Mouse (Mus musculus): Measurements from ENCODE around the gene Slc12a3. TPM values are rescaled to one million over a fixed set of nuclear protein-coding genes. Genes with fewer than 3 reads are reported as not detected.

Gene Slc12a3
- polyA plus RNA-seq, 1 experiment from 2014 or later = not detected

DNA sequence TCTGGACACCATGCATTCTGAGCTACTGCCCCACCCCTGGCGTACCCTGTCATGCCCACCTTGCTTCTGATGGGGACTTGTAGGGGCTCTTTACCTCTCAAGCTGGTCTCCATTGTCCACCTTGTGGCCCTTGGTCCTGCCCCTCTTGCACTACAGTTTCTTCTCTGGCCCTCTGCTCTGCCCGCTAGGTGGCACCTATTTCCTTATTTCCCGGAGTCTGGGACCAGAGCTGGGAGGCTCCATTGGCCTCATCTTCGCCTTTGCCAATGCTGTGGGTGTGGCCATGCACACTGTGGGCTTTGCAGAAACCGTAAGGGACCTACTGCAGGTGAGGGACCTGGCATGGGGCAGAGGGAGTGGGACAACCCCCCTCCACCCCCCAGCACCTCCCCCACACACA lies 4.3 kb downstream of the Slc12a3 start:
- H3K36me3 ChIP-seq = no peaks in the 10 kb centered on the region
- H3K27ac ChIP-seq = no peak overlapping the region
- ATAC-seq (ENCODE audit: low read depth) = no peak
- 39% methylated on average over 5 of the region's 5 CpGs for WGBS (ENCODE audit: insufficient replicate concordance)
- no peaks in the 10 kb centered on the region for H3K4me1 ChIP-seq (replicated peaks)
- H3K9me3 ChIP-seq (replicated peaks) = no peaks in the 10 kb centered on the region
- no peak overlapping the region for H3K4me2 ChIP-seq
- H3K9ac ChIP-seq = no peak overlapping the region
- no peak overlapping the region for H3K4me3 ChIP-seq (replicated peaks)
- no peaks in the 10 kb centered on the region for H3K27me3 ChIP-seq
- DNase-seq = no peak

- no peaks in the 10 kb centered on the region for H3K27me3 ChIP-seq
- WGBS (ENCODE audit: insufficient replicate concordance) = 57% methylated on average over 8 of the region's 8 CpGs
- H3K9me3 ChIP-seq (replicated peaks) = no peaks in the 10 kb centered on the region
- H3K4me2 ChIP-seq = no peak overlapping the region
- H3K36me3 ChIP-seq = no peaks in the 10 kb centered on the region
- no peak overlapping the region for H3K27ac ChIP-seq
- no peak for ATAC-seq (ENCODE audit: low read depth)
- no peak for DNase-seq
- H3K9ac ChIP-seq = no peak overlapping the region
- H3K4me1 ChIP-seq (replicated peaks) = no peaks in the 10 kb centered on the region
- H3K4me3 ChIP-seq (replicated peaks) = no peak overlapping the region
Measured at GRCm38 (mm10) chr8:94337559-94337958, 8.6 kb downstream of the Slc12a3 start.

- H3K27ac ChIP-seq = no peak overlapping the region
- no peaks in the 10 kb centered on the region for H3K36me3 ChIP-seq
- no peak overlapping the region for H3K4me2 ChIP-seq
- H3K4me3 ChIP-seq (replicated peaks) = no peak overlapping the region
- H3K27me3 ChIP-seq = no peaks in the 10 kb centered on the region
- H3K4me1 ChIP-seq (replicated peaks) = no peaks in the 10 kb centered on the region
- no peak for ATAC-seq (ENCODE audit: low read depth)
- H3K9me3 ChIP-seq (replicated peaks) = no peaks in the 10 kb centered on the region
- WGBS (ENCODE audit: insufficient replicate concordance) = 39% methylated on average over 7 of the region's 7 CpGs
- no peak for DNase-seq
- no peak overlapping the region for H3K9ac ChIP-seq
Measured at GRCm38 (mm10) chr8:94340796-94341195, 11.8 kb downstream of the Slc12a3 start.

DNA sequence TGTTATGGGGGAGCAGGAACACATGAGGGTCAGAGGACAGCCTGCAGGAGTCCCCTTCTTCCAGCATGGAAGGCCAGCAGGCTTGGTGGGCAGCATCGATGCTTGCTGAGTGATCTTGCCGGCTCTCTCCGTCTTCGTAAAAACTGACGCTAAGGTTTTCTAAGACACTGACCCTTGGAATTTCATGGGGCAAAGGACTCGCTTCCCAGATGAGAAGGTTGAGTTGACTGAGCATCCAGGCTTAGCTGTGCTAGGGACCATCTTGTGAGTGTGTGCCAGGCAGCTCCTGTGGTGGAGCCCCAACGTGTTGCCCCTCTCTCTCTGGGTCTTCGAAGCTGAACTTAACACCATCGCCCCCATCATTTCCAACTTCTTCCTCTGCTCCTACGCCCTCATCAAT lies 13.7 kb downstream of the Slc12a3 start:
- Histone ChIP-seq H3K4me3 (replicated peaks) (no peak overlapping the region), H3K27ac (no peak overlapping the region), H3K36me3 (no peaks in the 10 kb centered on the region), H3K4me1 (replicated peaks) (no peaks in the 10 kb centered on the region), H3K9me3 (replicated peaks) (no peaks in the 10 kb centered on the region), H3K9ac (no peak overlapping the region), H3K4me2 (no peak overlapping the region), H3K27me3 (no peaks in the 10 kb centered on the region)
- WGBS (ENCODE audit: insufficient replicate concordance) = 81% methylated on average over 10 of the region's 10 CpGs
- no peak for ATAC-seq (ENCODE audit: low read depth)
- no peak for DNase-seq

DNA sequence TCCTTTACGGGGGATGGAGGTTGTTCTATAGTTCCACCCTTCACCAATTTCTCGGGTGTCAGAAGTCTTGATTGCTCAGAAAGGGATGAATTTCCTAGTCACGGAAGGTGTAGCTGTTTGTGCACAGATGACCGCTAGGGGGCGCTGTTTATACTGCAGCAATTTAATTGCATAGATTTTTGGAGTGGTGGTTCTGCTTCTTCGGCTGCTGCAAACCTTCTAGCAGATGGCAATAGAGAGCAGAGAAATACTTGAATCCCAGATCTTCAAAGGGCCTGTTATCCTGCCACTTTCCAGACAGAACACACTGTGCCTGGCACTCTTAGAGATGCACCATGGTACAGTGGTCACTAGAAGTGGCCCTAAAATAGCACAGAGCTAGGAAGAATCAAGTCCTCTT lies 14.3 kb downstream of the Slc12a3 start:
- H3K36me3 ChIP-seq = no peaks in the 10 kb centered on the region
- H3K27me3 ChIP-seq = no peaks in the 10 kb centered on the region
- no peaks in the 10 kb centered on the region for H3K9me3 ChIP-seq (replicated peaks)
- ATAC-seq (ENCODE audit: low read depth) (no peak), DNase-seq (peak; percentile 29)
- no peak overlapping the region for H3K9ac ChIP-seq
- no peak overlapping the region for H3K4me3 ChIP-seq (replicated peaks)
- H3K4me1 ChIP-seq (replicated peaks) = no peaks in the 10 kb centered on the region
- H3K4me2 ChIP-seq = no peak overlapping the region
- 9% methylated on average over 6 of the region's 6 CpGs for whole genome bisulfite sequencing (ENCODE audit: insufficient replicate concordance)
- no peak overlapping the region for H3K27ac ChIP-seq

DNA sequence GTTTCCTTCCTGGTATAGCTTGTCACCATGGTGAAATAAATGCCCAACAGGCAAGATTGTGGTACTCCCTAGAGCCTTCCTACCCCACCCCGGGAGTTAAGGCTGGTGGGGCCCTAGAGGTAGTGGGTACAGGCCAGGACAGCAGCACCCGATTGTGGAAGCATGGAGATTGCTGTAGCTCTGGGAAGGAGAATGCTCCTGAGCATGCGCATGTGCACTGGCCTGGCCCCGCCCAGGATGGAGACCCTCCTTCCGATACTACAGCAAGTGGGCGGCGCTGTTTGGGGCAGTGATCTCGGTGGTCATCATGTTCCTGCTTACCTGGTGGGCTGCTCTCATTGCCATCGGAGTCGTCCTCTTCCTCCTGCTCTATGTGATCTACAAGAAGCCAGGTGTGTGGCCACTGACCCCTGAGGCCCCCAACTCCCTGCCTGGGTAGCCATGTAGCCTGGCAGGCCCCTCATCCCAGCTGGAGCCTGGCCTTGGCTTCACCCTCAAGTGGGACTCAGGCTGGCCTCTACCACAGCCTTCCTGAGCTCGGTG lies 14.8 kb downstream of the Slc12a3 start:
- DNase-seq = no peak
- no peak for ATAC-seq (ENCODE audit: low read depth)
- no peaks in the 10 kb centered on the region for H3K9me3 ChIP-seq (replicated peaks)
- H3K4me3 ChIP-seq (replicated peaks) = no peak overlapping the region
- H3K4me1 ChIP-seq (replicated peaks) = no peaks in the 10 kb centered on the region
- H3K36me3 ChIP-seq = no peaks in the 10 kb centered on the region
- H3K4me2 ChIP-seq = no peak overlapping the region
- H3K27ac ChIP-seq = no peak overlapping the region
- H3K9ac ChIP-seq = no peak overlapping the region
- WGBS (ENCODE audit: insufficient replicate concordance) = 71% methylated on average over 11 of the region's 11 CpGs
- H3K27me3 ChIP-seq = no peaks in the 10 kb centered on the region

GRCm38 (mm10) chr8:94345657-94346056 lies 16.7 kb downstream of the Slc12a3 start:
- no peaks in the 10 kb centered on the region for H3K9me3 ChIP-seq (replicated peaks)
- no peaks in the 10 kb centered on the region for H3K36me3 ChIP-seq
- H3K27me3 ChIP-seq = no peaks in the 10 kb centered on the region
- DNase-seq = no peak
- H3K4me3 ChIP-seq (replicated peaks) = no peak overlapping the region
- H3K27ac ChIP-seq = no peak overlapping the region
- H3K4me1 ChIP-seq (replicated peaks) = no peaks in the 10 kb centered on the region
- no peak overlapping the region for H3K9ac ChIP-seq
- no peak overlapping the region for H3K4me2 ChIP-seq
- ATAC-seq (ENCODE audit: low read depth) = no peak
- WGBS (ENCODE audit: insufficient replicate concordance) = 62% methylated on average over 4 of the region's 4 CpGs

DNA sequence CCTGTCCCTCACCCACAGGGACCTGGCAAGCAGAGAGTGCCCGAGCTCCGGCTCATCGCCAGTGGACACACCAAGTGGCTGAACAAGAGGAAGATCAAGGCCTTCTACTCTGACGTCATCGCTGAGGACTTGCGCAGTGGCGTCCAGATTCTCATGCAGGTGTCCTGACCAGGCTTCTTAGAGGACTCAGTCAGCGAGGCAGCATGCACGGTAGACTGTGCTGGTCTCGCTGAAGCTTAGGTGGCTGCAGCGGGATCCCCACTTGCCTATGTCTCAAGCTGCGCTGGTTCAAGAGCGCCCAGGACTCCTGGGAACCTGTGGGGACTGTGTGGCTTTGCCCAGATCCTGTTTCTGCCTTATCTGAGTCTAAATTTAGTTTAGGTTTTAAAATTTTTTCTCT lies 17.3 kb downstream of the Slc12a3 start:
- DNase-seq = no peak
- Histone ChIP-seq H3K36me3 (no peaks in the 10 kb centered on the region), H3K9me3 (replicated peaks) (no peaks in the 10 kb centered on the region), H3K4me2 (no peak overlapping the region), H3K9ac (no peak overlapping the region), H3K4me3 (replicated peaks) (no peak overlapping the region), H3K27ac (no peak overlapping the region), H3K27me3 (no peaks in the 10 kb centered on the region), H3K4me1 (replicated peaks) (no peaks in the 10 kb centered on the region)
- WGBS (ENCODE audit: insufficient replicate concordance) = 77% methylated on average over 13 of the region's 13 CpGs
- no peak for ATAC-seq (ENCODE audit: low read depth)

DNA sequence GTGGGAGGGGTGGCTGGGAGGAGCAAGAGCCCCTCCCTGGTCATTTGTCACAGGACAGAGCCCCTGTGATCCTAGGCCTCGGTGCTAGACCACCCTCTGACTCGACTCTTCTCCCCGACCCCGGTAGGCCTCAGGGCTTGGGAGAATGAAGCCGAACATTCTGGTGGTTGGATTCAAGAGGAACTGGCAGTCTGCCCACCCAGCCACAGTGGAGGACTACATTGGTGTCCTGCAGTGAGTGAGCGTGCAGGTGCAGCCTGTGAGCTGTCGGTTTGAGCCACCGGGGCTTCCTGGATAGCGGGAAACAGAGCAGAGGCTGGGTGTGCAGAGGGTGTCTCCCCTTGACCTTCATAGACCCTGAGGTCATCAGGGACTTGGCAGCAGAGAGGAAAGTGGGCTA lies 19.4 kb downstream of the Slc12a3 start:
- Histone ChIP-seq H3K4me1 (replicated peaks) (no peaks in the 10 kb centered on the region), H3K36me3 (no peaks in the 10 kb centered on the region), H3K27ac (no peak overlapping the region), H3K4me3 (replicated peaks) (no peak overlapping the region), H3K27me3 (no peaks in the 10 kb centered on the region), H3K9me3 (replicated peaks) (no peaks in the 10 kb centered on the region), H3K9ac (no peak overlapping the region), H3K4me2 (no peak overlapping the region)
- ATAC-seq (ENCODE audit: low read depth) (no peak), DNase-seq (no peak)
- WGBS (ENCODE audit: insufficient replicate concordance) = 67% methylated on average over 9 of the region's 9 CpGs

GRCm38 (mm10) chr8:94354069-94354531 lies 25.1 kb downstream of the Slc12a3 start:
- no peak for DNase-seq
- peak; percentile 39 for ATAC-seq (ENCODE audit: low read depth)
- Histone ChIP-seq H3K4me3 (replicated peaks) (no peak overlapping the region), H3K36me3 (no peaks in the 10 kb centered on the region), H3K9ac (no peak overlapping the region), H3K4me2 (no peak overlapping the region), H3K27me3 (0 out of 2 replicates have a peak, but pooled peaks cover 3% of the 10 kb centered on the region), H3K4me1 (replicated peaks) (no peaks in the 10 kb centered on the region; the same call in 1 of the 2 replicates), H3K9me3 (replicated peaks) (no peaks in the 10 kb centered on the region), H3K27ac (peak overlapping the region; percentile 71)
- WGBS (ENCODE audit: insufficient replicate concordance) = 58% methylated on average over 7 of the region's 7 CpGs

DNA sequence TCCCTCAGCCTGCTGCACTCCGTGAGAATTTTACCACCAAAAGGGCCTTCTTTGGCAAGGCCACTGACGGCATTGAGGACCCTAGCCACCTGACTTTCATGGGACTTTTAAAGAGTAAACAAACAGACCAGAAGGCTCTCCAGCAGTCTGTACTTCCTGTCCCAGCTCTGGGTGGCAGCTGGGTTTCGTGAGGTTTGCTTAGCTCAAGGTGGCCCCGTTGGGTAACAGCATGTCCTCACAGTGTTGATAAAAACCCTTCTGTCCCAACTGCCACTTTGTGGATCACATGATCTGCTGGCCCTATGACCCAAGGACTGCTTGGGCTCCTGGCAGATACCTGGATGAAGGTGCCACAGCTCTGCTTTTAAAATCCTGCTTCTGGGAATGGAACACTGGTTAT lies 25.6 kb downstream of the Slc12a3 start:
- DNase-seq (no peak), ATAC-seq (ENCODE audit: low read depth) (peak; percentile 49)
- no peak overlapping the region for H3K9ac ChIP-seq
- H3K27me3 ChIP-seq = 0 out of 2 replicates have a peak, but pooled peaks cover 3% of the 10 kb centered on the region
- no peaks in the 10 kb centered on the region for H3K9me3 ChIP-seq (replicated peaks)
- no peak overlapping the region for H3K4me3 ChIP-seq (replicated peaks)
- H3K4me2 ChIP-seq = no peak overlapping the region
- H3K27ac ChIP-seq = peak overlapping the region; percentile 71
- WGBS (ENCODE audit: insufficient replicate concordance) = 38% methylated on average over 4 of the region's 4 CpGs
- H3K36me3 ChIP-seq = no peaks in the 10 kb centered on the region
- no peaks in the 10 kb centered on the region; the same call in 1 of the 2 replicates for H3K4me1 ChIP-seq (replicated peaks)

DNA sequence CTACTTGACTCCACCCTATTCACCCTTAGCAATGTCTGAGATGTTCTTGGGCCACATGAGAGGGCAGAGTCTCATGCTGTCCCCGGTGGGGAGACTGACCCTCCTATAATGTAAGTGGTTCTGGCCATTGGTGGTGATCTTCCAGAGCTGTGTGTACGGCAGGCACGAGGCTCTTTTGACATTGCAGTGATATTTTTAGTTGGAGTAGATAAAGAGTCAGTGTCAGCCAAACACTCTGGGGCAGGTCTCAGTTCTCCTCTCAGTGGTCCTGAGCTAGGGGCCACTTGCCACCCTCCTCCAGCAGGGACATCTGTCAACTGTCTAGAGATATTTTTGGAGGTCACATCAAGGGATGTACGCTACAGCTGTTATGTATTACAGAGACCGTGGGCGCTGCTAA lies 28.2 kb downstream of the Slc12a3 start:
- Histone ChIP-seq H3K9me3 (replicated peaks) (no peaks in the 10 kb centered on the region), H3K9ac (no peak overlapping the region), H3K4me2 (no peak overlapping the region), H3K27me3 (0 out of 2 replicates have a peak, but pooled peaks cover 3% of the 10 kb centered on the region), H3K4me1 (replicated peaks) (no peaks in the 10 kb centered on the region; the same call in 1 of the 2 replicates), H3K36me3 (no peaks in the 10 kb centered on the region), H3K4me3 (replicated peaks) (no peak overlapping the region), H3K27ac (no peak overlapping the region)
- no peak for DNase-seq
- no peak for ATAC-seq (ENCODE audit: low read depth)
- 59% methylated on average over 6 of the region's 6 CpGs for WGBS (ENCODE audit: insufficient replicate concordance)

All from liver, embryonic 13.5 days (tissue).